Mouse (Mus musculus) neural tube, embryonic 13.5 days (tissue): ENCODE results near the gene Olfr763. TPM values are rescaled to one million over a fixed set of nuclear protein-coding genes. Genes with fewer than 3 reads are reported as not detected.
A peak's percentile ranks its signal among the peaks of the same experiment; 100 is the strongest.
"Not testable (repeated sequence)": the region's sequence is repeated elsewhere in the genome, so short reads cannot be mapped to it uniquely, and the experiment has no call there.

Experiments
- ATAC-seq: fragments of 200-750 bp; cut with Nextera tagmentation; 2 replicates; pipeline ENCODE4 v1.8.0; 2017; ENCODE audit warnings: low read depth, mild to moderate bottlenecking, moderate TSS enrichment, moderate library complexity
- H3K27ac ChIP-seq: fragments of 300-500 bp; sonication (generic); replicated peaks from 2 replicates; pipeline ENCODE4 v1.5.1; 2015; ENCODE audit warnings: moderate library complexity, mild to moderate bottlenecking, inconsistent platforms
- H3K27me3 ChIP-seq: fragments of 300-500 bp; sonication (generic); 2 replicates; pipeline ENCODE4 v1.6.1; 2015; ENCODE audit warnings: mild to moderate bottlenecking, inconsistent platforms
- H3K36me3 ChIP-seq: fragments of 300-500 bp; sonication (generic); 2 replicates; pipeline ENCODE4 v1.6.1; 2015; ENCODE audit warnings: mild to moderate bottlenecking, inconsistent platforms
- H3K4me1 ChIP-seq: fragments of 300-500 bp; sonication (generic); replicated peaks from 2 replicates; pipeline ENCODE4 v1.6.1; 2015; ENCODE audit warnings: inconsistent platforms
- H3K4me2 ChIP-seq: fragments of 300-500 bp; sonication (generic); 2 replicates; pipeline ENCODE4 v1.6.1; 2015; ENCODE audit warnings: inconsistent platforms, mild to moderate bottlenecking, moderate library complexity
- H3K4me3 ChIP-seq: fragments of 300-500 bp; sonication (generic); 2 replicates; pipeline ENCODE4 v1.5.1; 2015; ENCODE audit warnings: mild to moderate bottlenecking, inconsistent platforms
- H3K9ac ChIP-seq: fragments of 300-500 bp; sonication (generic); 2 replicates; pipeline ENCODE4 v1.6.1; 2015; ENCODE audit warnings: moderate library complexity, mild to moderate bottlenecking, inconsistent platforms
- H3K9me3 ChIP-seq: fragments of 300-500 bp; sonication (generic); 2 replicates; pipeline ENCODE4 v1.6.1; 2016; ENCODE audit warnings: inconsistent platforms
- WGBS: fragments of 180-500 bp; shearing (Covaris S2); methylation state at CpG from one replicate; pipeline ENCODE4 v1.1.7; 2015; 5-methylcytosine and 5-hydroxymethylcytosine counted together
- polyA plus RNA-seq: library from polyadenylated mRNA; unstranded; fragments of >200 nt; fragmentation: Nextera tagmentation; extraction: Ambion mirVana; gene quantifications from 2 replicates; pipeline ENCODE4 v1.2.1, GENCODE M21; 2015

Olfr763 gene
- polyA plus RNA-seq, 1 experiment from 2014 or later: not detected

- Histone ChIP-seq H3K4me3 (no peak overlapping the region), H3K9ac (no peak overlapping the region), H3K9me3 (no peaks in the 10 kb centered on the region), H3K27me3 (no peaks in the 10 kb centered on the region), H3K4me2 (no peak overlapping the region), H3K4me1 (no peaks in the 10 kb centered on the region), H3K36me3 (no peaks in the 10 kb centered on the region), H3K27ac (no peak overlapping the region)
- ATAC-seq: peak; percentile 19; the same call in 1 of the 2 replicates
- 94% methylated on average over 1 of the region's 1 CpGs for WGBS
These were observed 14.8 kb upstream of the Olfr763 start for GRCm38 (mm10) chr10:128995796-128996195.

DNA sequence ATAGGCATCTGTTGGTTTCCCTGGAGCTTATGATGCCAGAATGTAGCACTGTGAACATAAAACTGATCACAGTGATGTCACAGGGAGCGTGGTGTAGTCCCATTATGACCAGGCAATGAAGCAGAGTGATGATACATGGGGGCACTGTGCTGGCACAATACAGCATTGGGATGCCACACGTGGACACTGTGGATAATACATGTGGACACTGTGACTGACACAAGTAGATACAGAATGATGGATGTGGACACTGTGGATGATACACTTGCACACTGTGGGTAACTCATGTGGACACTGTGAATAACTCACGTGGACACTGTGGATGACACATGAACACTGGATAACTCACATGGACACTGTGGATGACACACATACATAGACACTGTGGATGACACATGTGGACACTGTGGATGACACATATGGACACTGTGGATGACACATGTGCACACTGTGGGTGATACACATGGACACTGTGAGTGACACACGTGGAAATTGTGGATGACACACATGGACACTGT, 14.0 kb upstream of the Olfr763 start:
- Histone ChIP-seq H3K9ac (no peak overlapping the region), H3K36me3 (no peaks in the 10 kb centered on the region), H3K27me3 (no peaks in the 10 kb centered on the region), H3K9me3 (no peaks in the 10 kb centered on the region), H3K4me3 (no peak overlapping the region), H3K4me2 (no peak overlapping the region), H3K4me1 (no peaks in the 10 kb centered on the region), H3K27ac (no peak overlapping the region)
- 81% methylated on average over 4 of the region's 4 CpGs for WGBS
- no peak for ATAC-seq

GRCm38 (mm10) chr10:129004032-129004920, 6.3 kb upstream of the Olfr763 start:
- Histone ChIP-seq H3K4me3 (no peak overlapping the region), H3K36me3 (no peaks in the 10 kb centered on the region), H3K9ac (no peak overlapping the region), H3K4me1 (no peaks in the 10 kb centered on the region), H3K9me3 (0 out of 2 replicates have a peak, but pooled peaks cover 4% of the 10 kb centered on the region), H3K27me3 (no peaks in the 10 kb centered on the region), H3K4me2 (no peak overlapping the region), H3K27ac (no peak overlapping the region)
- ATAC-seq: no peak
- 83% methylated on average over 14 of the region's 14 CpGs for WGBS

GRCm38 (mm10) chr10:129011511-129011910, 920 bp downstream of the Olfr763 start:
- WGBS: 88% methylated on average over 2 of the region's 5 CpGs
- not testable (repeated sequence) for H3K4me3 ChIP-seq, H3K36me3 ChIP-seq, H3K27me3 ChIP-seq, H3K9ac ChIP-seq, ATAC-seq, H3K4me1 ChIP-seq, H3K4me2 ChIP-seq, H3K9me3 ChIP-seq, H3K27ac ChIP-seq

- no peaks in the 10 kb centered on the region for H3K27me3 ChIP-seq
- H3K27ac ChIP-seq: no peak overlapping the region
- no peak overlapping the region for H3K9ac ChIP-seq
- no peak overlapping the region for H3K4me2 ChIP-seq
- H3K9me3 ChIP-seq: no peaks in the 10 kb centered on the region
- ATAC-seq: no peak
- H3K36me3 ChIP-seq: no peaks in the 10 kb centered on the region
- H3K4me3 ChIP-seq: no peak overlapping the region
- H3K4me1 ChIP-seq: no peaks in the 10 kb centered on the region
These were observed 3.9 kb downstream of the Olfr763 start for GRCm38 (mm10) chr10:129014477-129014876.

DNA sequence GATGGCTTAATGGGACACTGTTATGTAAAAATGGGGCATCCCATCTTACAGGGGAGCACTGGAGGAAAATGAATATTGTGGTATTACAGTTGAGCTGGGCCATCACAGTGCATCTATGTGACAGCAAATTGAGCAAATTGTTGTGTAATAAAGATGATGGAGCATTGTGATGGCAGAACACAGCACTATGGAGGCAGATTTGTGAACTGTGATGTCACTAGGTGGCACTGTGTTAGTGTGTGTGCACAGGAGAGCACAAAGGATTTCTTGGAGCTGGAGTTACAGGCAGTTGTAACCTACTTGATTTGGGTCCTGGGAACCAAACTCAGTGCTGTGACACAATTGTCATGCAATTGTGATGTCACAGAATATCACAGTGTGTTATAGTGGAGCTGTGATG, 12.7 kb downstream of the Olfr763 start:
- ATAC-seq: no peak
- Histone ChIP-seq H3K27me3 (no peaks in the 10 kb centered on the region), H3K9ac (no peak overlapping the region), H3K36me3 (no peaks in the 10 kb centered on the region), H3K9me3 (no peaks in the 10 kb centered on the region), H3K4me2 (no peak overlapping the region), H3K4me1 (no peaks in the 10 kb centered on the region), H3K27ac (no peak overlapping the region), H3K4me3 (no peak overlapping the region)

- Histone ChIP-seq H3K27me3 (no peaks in the 10 kb centered on the region), H3K9me3 (no peaks in the 10 kb centered on the region), H3K4me3 (no peak overlapping the region), H3K4me2 (no peak overlapping the region), H3K9ac (no peak overlapping the region), H3K27ac (no peak overlapping the region), H3K4me1 (no peaks in the 10 kb centered on the region), H3K36me3 (no peaks in the 10 kb centered on the region)
- ATAC-seq: 0 out of 2 replicates have a peak, but pooled peaks have one; percentile 59
- WGBS: 59% methylated on average over 3 of the region's 3 CpGs
These were observed 15.5 kb downstream of the Olfr763 start for GRCm38 (mm10) chr10:129026018-129026662.

GRCm38 (mm10) chr10:129028343-129028742, 17.8 kb downstream of the Olfr763 start:
- Histone ChIP-seq H3K4me2 (no peak overlapping the region), H3K4me3 (no peak overlapping the region), H3K9ac (no peak overlapping the region), H3K4me1 (no peaks in the 10 kb centered on the region), H3K9me3 (no peaks in the 10 kb centered on the region), H3K36me3 (no peaks in the 10 kb centered on the region), H3K27me3 (no peaks in the 10 kb centered on the region), H3K27ac (no peak overlapping the region)
- WGBS: 70% methylated on average over 2 of the region's 2 CpGs
- ATAC-seq: no peak

GRCm38 (mm10) chr10:129039796-129040195, 29.2 kb downstream of the Olfr763 start, which contains the start of gene Olfr764-ps1:
Olfr764-ps1 (minus strand) TSS chr10:129039896.
- no peak within 1 kb of the TSS for H3K9ac ChIP-seq

DNA sequence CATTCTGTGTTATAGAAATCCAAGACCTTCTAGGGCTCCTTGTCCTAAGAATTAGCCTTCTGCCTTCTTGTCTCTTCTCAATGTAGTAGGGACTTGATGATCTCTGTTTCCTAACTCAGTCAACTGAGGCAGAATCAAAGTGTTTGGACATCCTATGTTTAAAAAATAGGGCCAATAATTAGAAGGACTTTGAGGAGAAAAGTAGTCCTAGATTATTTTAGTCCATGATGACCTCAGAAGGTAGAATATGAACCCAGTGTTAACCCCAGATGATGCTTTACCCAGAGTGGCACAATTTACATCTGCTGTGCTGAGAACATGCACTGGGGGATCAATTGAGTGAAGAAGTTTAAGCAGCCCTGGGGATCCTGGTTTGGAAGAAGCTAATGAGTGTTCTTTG, 39.3 kb downstream of the Olfr763 start, which contains the start of gene Olfr765:
TSS of gene Olfr765 (minus strand) at position 101 of the 400 bp plus-strand sequence.
- H3K4me1 ChIP-seq, ATAC-seq, H3K9ac ChIP-seq, H3K27me3 ChIP-seq, H3K4me2 ChIP-seq, H3K27ac ChIP-seq, H3K36me3 ChIP-seq, H3K4me3 ChIP-seq, H3K9me3 ChIP-seq: not testable (repeated sequence)

More at GRCm38 (mm10) chr10:129039796-129040195, 29.2 kb downstream of the Olfr763 start, which contains the start of gene Olfr764-ps1:
- H3K4me1 ChIP-seq: no peaks in the 10 kb centered on the region
- no peak within 1 kb of the TSS for H3K27ac ChIP-seq
- no peak for ATAC-seq
- no peaks in the 10 kb centered on the region for H3K36me3 ChIP-seq
- no peak within 1 kb of the TSS for H3K4me2 ChIP-seq
- H3K27me3 ChIP-seq: no peaks in the 10 kb centered on the region
- WGBS: 81% methylated on average over 3 of the region's 3 CpGs
- no peak within 1 kb of the TSS for H3K4me3 ChIP-seq
- H3K9me3 ChIP-seq: no peaks in the 10 kb centered on the region
